12 mouse cellular contexts compared by ENCODE assay signal in genomic region chr4:46454097-46454864, GRCm38 (mm10). TPM values are rescaled to one million over a fixed set of nuclear protein-coding genes. Genes with fewer than 3 reads are reported as not detected.
A peak's percentile ranks its signal among the peaks of the same experiment; 100 is the strongest.
DNase-seq lines count a peak whose midpoint lies in the region; ATAC-seq lines count a peak whose summit lies in the region.
"Had no signal": no experiment of that assay in that cellular context is flagged by ENCODE, and none has a peak within 500 bp of the region (broad histone marks: within the 10 kb centered on the region; RNA-seq: fewer than 3 reads in every experiment).

No protein-coding gene starts in this region.

- intact Hi-C loops in heart, postnatal 14 days (cut with DNase I): no loop called here
- intact Hi-C loops in left cerebral cortex, postnatal 25 days (cut with DNase I): loop anchor here (5.0 kb wide), 1 partner anchor 33 kb away; the partner anchor contains the start of gene Nans

- no peaks in the 10 kb centered on the region for H3K27me3 ChIP-seq in heart, embryonic 10.5 days (ENCODE audit: insufficient read depth, poor library complexity, severe bottlenecking)
- H3K27me3 ChIP-seq in forebrain, embryonic 16.5 days (replicated peaks; ENCODE audit: control insufficient read depth, insufficient read depth, low read length): no peaks in the 10 kb centered on the region
- no peaks in the 10 kb centered on the region for H3K27me3 ChIP-seq in neural tube, embryonic 13.5 days

- no peak for DNase-seq in heart, embryonic 10.5 days (ENCODE audit: low spot score)
- no peak for DNase-seq in heart, postnatal 14 days
- peak; percentile 14 for DNase-seq in retina, postnatal 1 day
- no peak for DNase-seq in retina, embryonic 14.5 days (ENCODE audit: low spot score)
- DNase-seq in spleen, postnatal 10 days (ENCODE audit: low spot score in 2 of 2): no peak
- no peak for DNase-seq in left cerebral cortex, postnatal 25 days (ENCODE audit: low spot score in 2 of 2)
- DNase-seq: layer of hippocampus, postnatal 36 days; thymus, postnatal 36 days had no signal

- no peaks in the 10 kb centered on the region for H3K9me3 ChIP-seq in heart, embryonic 10.5 days
- H3K9me3 ChIP-seq in forebrain, embryonic 16.5 days (ENCODE audit: control insufficient read depth, low read length): no peaks in the 10 kb centered on the region
- H3K9me3 ChIP-seq in neural tube, embryonic 13.5 days: no peaks in the 10 kb centered on the region

- H3K4me1 ChIP-seq in heart, embryonic 10.5 days: peaks cover 47% of the 10 kb centered on the region
- peaks cover 34% of the 10 kb centered on the region for H3K4me1 ChIP-seq in forebrain, embryonic 16.5 days (replicated peaks; ENCODE audit: control insufficient read depth, insufficient read depth, low read length)
- H3K4me1 ChIP-seq in neural tube, embryonic 13.5 days (replicated peaks): peaks cover 38% of the 10 kb centered on the region

- peaks cover 2% of the 10 kb centered on the region; the same call in 1 of the 2 replicates for H3K36me3 ChIP-seq in heart, embryonic 10.5 days
- no peaks in the 10 kb centered on the region for H3K36me3 ChIP-seq in forebrain, embryonic 16.5 days (ENCODE audit: control insufficient read depth, insufficient read depth)
- H3K36me3 ChIP-seq in neural tube, embryonic 13.5 days: no peaks in the 10 kb centered on the region

- no peak overlapping the region for H3K9ac ChIP-seq in forebrain, embryonic 16.5 days (replicated peaks; ENCODE audit: low read depth, low read length)
- H3K9ac ChIP-seq in neural tube, embryonic 13.5 days: peak overlapping the region; percentile 41; the same call in 1 of the 2 replicates

- no peak for ATAC-seq in forebrain, embryonic 16.5 days
- no peak for ATAC-seq in neural tube, embryonic 13.5 days (ENCODE audit: low read depth)

- 77% methylated on average over 5 of the region's 5 CpGs for WGBS in heart, embryonic 10.5 days
- WGBS in forebrain, embryonic 16.5 days: 61% methylated on average over 5 of the region's 5 CpGs
- WGBS in neural tube, embryonic 13.5 days: 81% methylated on average over 5 of the region's 5 CpGs

- peak overlapping the region; percentile 100; the same call in 1 of the 2 replicates for H3K27ac ChIP-seq in heart, embryonic 10.5 days
- H3K27ac ChIP-seq in forebrain, embryonic 16.5 days (ENCODE audit: low read length): no peak overlapping the region; the same call in 1 of the 2 replicates
- H3K27ac ChIP-seq in neural tube, embryonic 13.5 days (replicated peaks): no peak overlapping the region

- 0 out of 2 replicates have a peak overlapping the region, but pooled peaks have one; percentile 9 for H3K4me2 ChIP-seq in forebrain, embryonic 16.5 days (ENCODE audit: low read length)
- H3K4me2 ChIP-seq in neural tube, embryonic 13.5 days: no peak overlapping the region

- peak overlapping the region; percentile 92 for H3K4me3 ChIP-seq in heart, embryonic 10.5 days
- no peak overlapping the region for H3K4me3 ChIP-seq in forebrain, embryonic 16.5 days (replicated peaks; ENCODE audit: low read length)
- H3K4me3 ChIP-seq in neural tube, embryonic 13.5 days: no peak overlapping the region

RNA-seq across cellular contexts. Expression of gene Anp32b, which starts 3.6 kb away (rescaled TPM):
- polyA plus RNA-seq in heart, embryonic 10.5 days (2016; fragmentation: Nextera tagmentation; extraction: Ambion mirVana): 246 and 343 TPM in 2 replicates
- total RNA-seq in heart, postnatal 14 days (2021): 10 to 100 TPM; 58.1 to 66.6 TPM
- polyA plus RNA-seq in forebrain, embryonic 16.5 days (2015; fragmentation: Nextera tagmentation; extraction: Ambion mirVana): 105 and 114 TPM in 2 replicates
- 89.8 and 95.5 TPM in 2 replicates for polyA plus RNA-seq in neural tube, embryonic 13.5 days (2015; fragmentation: Nextera tagmentation; extraction: Ambion mirVana)
- total RNA-seq in left cerebral cortex, postnatal 25 days (2021): 10 to 100 TPM; 43.3 to 43.9 TPM

RNA-seq across cellular contexts. Expression of gene Nans, which starts 34.8 kb away (rescaled TPM):
- polyA plus RNA-seq in heart, embryonic 10.5 days (2016; fragmentation: Nextera tagmentation; extraction: Ambion mirVana): 78.3 and 89.1 TPM in 2 replicates
- total RNA-seq in heart, postnatal 14 days (2021): 10 to 100 TPM; 17.5 to 21.4 TPM
- polyA plus RNA-seq in forebrain, embryonic 16.5 days (2015; fragmentation: Nextera tagmentation; extraction: Ambion mirVana): 81.1 and 85.5 TPM in 2 replicates
- polyA plus RNA-seq in neural tube, embryonic 13.5 days (2015; fragmentation: Nextera tagmentation; extraction: Ambion mirVana): 70.4 and 72.2 TPM in 2 replicates
- 10 to 100 TPM; 19.4 to 19.7 TPM for total RNA-seq in left cerebral cortex, postnatal 25 days (2021)

RNA-seq across cellular contexts. Expression of gene Hemgn, which starts 41.0 kb away (rescaled TPM):
- 35.8 and 50.0 TPM in 2 replicates for polyA plus RNA-seq in heart, embryonic 10.5 days (2016; fragmentation: Nextera tagmentation; extraction: Ambion mirVana)
- total RNA-seq in heart, postnatal 14 days (2021): under 1 TPM; 0.54 to 0.60 TPM
- 0.09 and 0.10 TPM in 2 replicates for polyA plus RNA-seq in forebrain, embryonic 16.5 days (2015; fragmentation: Nextera tagmentation; extraction: Ambion mirVana)
- 0.37 and 0.60 TPM in 2 replicates for polyA plus RNA-seq in neural tube, embryonic 13.5 days (2015; fragmentation: Nextera tagmentation; extraction: Ambion mirVana)
- not detected for total RNA-seq in left cerebral cortex, postnatal 25 days (2021)
- total RNA-seq: gastrocnemius, adult 18-20 months; layer of hippocampus, postnatal 36 days had no signal
- polyA plus RNA-seq: C2C12 had no signal

Comparison
In these comparisons a context has a peak if more than half of its experiments do, and no peak if none do; other contexts are left out.
1. RNA of gene Hemgn, which starts 41.0 kb away (polyA plus RNA-seq): 35.8 to 50.0 TPM in heart, embryonic 10.5 days; 0.37 to 0.60 TPM in neural tube, embryonic 13.5 days and 0.09 to 0.10 TPM in forebrain, embryonic 16.5 days; every median in the first group is over 10 times any median in the second.